Mouse (Mus musculus): Measurements from ENCODE around the gene Camp. TPM values are rescaled to one million over a fixed set of nuclear protein-coding genes. Genes with fewer than 3 reads are reported as not detected.

Camp gene
- total RNA-seq, 1 experiment: not detected

- H3K9ac ChIP-seq (ENCODE audit: insufficient read depth, low read depth, low read length, poor library complexity, severe bottlenecking): peak overlapping the region; percentile 90
- DNase-seq (ENCODE audit: low read depth, low spot score): no peak
- H3K9me3 ChIP-seq (ENCODE audit: control insufficient read depth, insufficient read depth, low read depth, low read length): no peaks in the 10 kb centered on the region
- H3K4me1 ChIP-seq (ENCODE audit: control insufficient read depth in 2 of 2, insufficient read depth in 2 of 2, low read length in 2 of 2, poor library complexity in 1 of 2): peaks cover 4 to 13% of the 10 kb centered on the region in 2 experiments; a peak in 2 of 4 replicates
- peak overlapping the region; percentile 45 for H3K27ac ChIP-seq (ENCODE audit: insufficient read depth, low read depth, low read length, poor library complexity, severe bottlenecking)
- H3K36me3 ChIP-seq (ENCODE audit: control insufficient read depth, insufficient read depth, low read length, poor library complexity, severe bottlenecking): peaks cover 24% of the 10 kb centered on the region
- TF ChIP-seq MAFK (IDR thresholded peaks at IDR 0.05; ENCODE audit: insufficient read depth, low read depth, low read length) (no peak), ZC3H11A (IDR thresholded peaks at IDR 0.05; ENCODE audit: borderline replicate concordance, low read depth, low read length) (no peak), CHD2 (IDR thresholded peaks at IDR 0.05; ENCODE audit: low read depth, low read length) (no peak), HCFC1 (IDR thresholded peaks at IDR 0.05; ENCODE audit: borderline replicate concordance, insufficient read depth, low read length) (no peak; the same call in 1 of the 2 replicates), ZNF384 (IDR thresholded peaks at IDR 0.05; ENCODE audit: low read depth, low read length) (no peak)
- peak overlapping the region; percentile 83 to 99 for H3K4me3 ChIP-seq (ENCODE audit: insufficient read depth in 1 of 2, low read depth in 1 of 2, low read length in 2 of 2, poor library complexity in 1 of 2, severe bottlenecking in 1 of 2)
- in situ Hi-C loops (cut with MboI; ENCODE audit: low sequenced_read_pairs in 2 of 2, unreplicated experiment in 2 of 2): loop anchor here in 1 of 2 experiments (25.0 kb wide), 1 partner anchor 211 kb away; no protein-coding TSS in a partner anchor
Observed at GRCm38 (mm10) chr9:109875695-109876601, 26.5 kb upstream of the Camp start.

GRCm38 (mm10) chr9:109874797-109875691 lies 25.6 kb upstream of the Camp start, which contains the start of gene Cdc25a:
TSS of gene Cdc25a (plus strand) at chr9:109875579.
- no peaks in the 10 kb centered on the region for H3K9me3 ChIP-seq (ENCODE audit: control insufficient read depth, insufficient read depth, low read depth, low read length)
- DNase-seq (ENCODE audit: low read depth, low spot score): peak; percentile 98
- H3K4me1 ChIP-seq (ENCODE audit: control insufficient read depth in 2 of 2, insufficient read depth in 2 of 2, low read length in 2 of 2, poor library complexity in 1 of 2): peaks cover 4 to 14% of the 10 kb centered on the region in 2 experiments; a peak in 2 of 4 replicates
- H3K9ac ChIP-seq (ENCODE audit: insufficient read depth, low read depth, low read length, poor library complexity, severe bottlenecking): peak within 1 kb of the TSS; percentile 90
- peaks cover 20% of the 10 kb centered on the region for H3K36me3 ChIP-seq (ENCODE audit: control insufficient read depth, insufficient read depth, low read length, poor library complexity, severe bottlenecking)
- in situ Hi-C loops (cut with MboI; ENCODE audit: low sequenced_read_pairs in 2 of 2, unreplicated experiment in 2 of 2): loop anchor here in 1 of 2 experiments (25.0 kb wide), 1 partner anchor 212 kb away; no protein-coding TSS in a partner anchor
- H3K27ac ChIP-seq (ENCODE audit: insufficient read depth, low read depth, low read length, poor library complexity, severe bottlenecking): peak within 1 kb of the TSS; percentile 45
- peak within 1 kb of the TSS; percentile 83 to 99 for H3K4me3 ChIP-seq (ENCODE audit: insufficient read depth in 1 of 2, low read depth in 1 of 2, low read length in 2 of 2, poor library complexity in 1 of 2, severe bottlenecking in 1 of 2)
- TF ChIP-seq ZNF384 (IDR thresholded peaks at IDR 0.05; ENCODE audit: low read depth, low read length) (peak; percentile 98), CHD2 (IDR thresholded peaks at IDR 0.05; ENCODE audit: low read depth, low read length) (no peak; the same call in 1 of the 2 replicates), HCFC1 (IDR thresholded peaks at IDR 0.05; ENCODE audit: borderline replicate concordance, insufficient read depth, low read length) (peak; percentile 96), MAFK (IDR thresholded peaks at IDR 0.05; ENCODE audit: insufficient read depth, low read depth, low read length) (peak; percentile 40; the same call in 1 of the 2 replicates), ZC3H11A (IDR thresholded peaks at IDR 0.05; ENCODE audit: borderline replicate concordance, low read depth, low read length) (no peak)

- Histone ChIP-seq H3K9ac (ENCODE audit: insufficient read depth, low read depth, low read length, poor library complexity, severe bottlenecking) (no peak overlapping the region), H3K27ac (ENCODE audit: insufficient read depth, low read depth, low read length, poor library complexity, severe bottlenecking) (no peak overlapping the region; the same call in 1 of the 2 replicates)
- in situ Hi-C loops (cut with MboI; ENCODE audit: low sequenced_read_pairs in 2 of 2, unreplicated experiment in 2 of 2): no loop called here
Observed at GRCm38 (mm10) chr9:109870983-109871572, 21.7 kb upstream of the Camp start.

GRCm38 (mm10) chr9:109866218-109866617 lies 16.8 kb upstream of the Camp start:
- no peak overlapping the region for H3K4me3 ChIP-seq (ENCODE audit: insufficient read depth in 1 of 2, low read depth in 1 of 2, low read length in 2 of 2, poor library complexity in 1 of 2, severe bottlenecking in 1 of 2)
- TF ChIP-seq ZC3H11A (IDR thresholded peaks at IDR 0.05; ENCODE audit: borderline replicate concordance, low read depth, low read length) (no peak), HCFC1 (IDR thresholded peaks at IDR 0.05; ENCODE audit: borderline replicate concordance, insufficient read depth, low read length) (no peak), CHD2 (IDR thresholded peaks at IDR 0.05; ENCODE audit: low read depth, low read length) (no peak), MAFK (IDR thresholded peaks at IDR 0.05; ENCODE audit: insufficient read depth, low read depth, low read length) (no peak), ZNF384 (IDR thresholded peaks at IDR 0.05; ENCODE audit: low read depth, low read length) (no peak)
- H3K4me1 ChIP-seq (ENCODE audit: control insufficient read depth in 2 of 2, insufficient read depth in 2 of 2, low read length in 2 of 2, poor library complexity in 1 of 2): peaks cover 3 to 5% of the 10 kb centered on the region in 2 experiments; a peak in 2 of 4 replicates
- no peak for DNase-seq (ENCODE audit: low read depth, low spot score)
- H3K9me3 ChIP-seq (ENCODE audit: control insufficient read depth, insufficient read depth, low read depth, low read length): no peaks in the 10 kb centered on the region
- in situ Hi-C loops (cut with MboI; ENCODE audit: low sequenced_read_pairs in 2 of 2, unreplicated experiment in 2 of 2): no loop called here
- no peak overlapping the region for H3K27ac ChIP-seq (ENCODE audit: insufficient read depth, low read depth, low read length, poor library complexity, severe bottlenecking)
- H3K9ac ChIP-seq (ENCODE audit: insufficient read depth, low read depth, low read length, poor library complexity, severe bottlenecking): no peak overlapping the region
- H3K36me3 ChIP-seq (ENCODE audit: control insufficient read depth, insufficient read depth, low read length, poor library complexity, severe bottlenecking): no peaks in the 10 kb centered on the region

More at GRCm38 (mm10) chr9:109870983-109871572, 21.7 kb upstream of the Camp start:
- Histone ChIP-seq H3K4me3 (ENCODE audit: insufficient read depth in 1 of 2, low read depth in 1 of 2, low read length in 2 of 2, poor library complexity in 1 of 2, severe bottlenecking in 1 of 2) (no peak overlapping the region; a peak in 1 of 4 replicates), H3K9me3 (ENCODE audit: control insufficient read depth, insufficient read depth, low read depth, low read length) (no peaks in the 10 kb centered on the region), H3K4me1 (ENCODE audit: control insufficient read depth in 2 of 2, insufficient read depth in 2 of 2, low read length in 2 of 2, poor library complexity in 1 of 2) (peaks cover 4 to 11% of the 10 kb centered on the region in 2 experiments; a peak in 2 of 4 replicates), H3K36me3 (ENCODE audit: control insufficient read depth, insufficient read depth, low read length, poor library complexity, severe bottlenecking) (no peaks in the 10 kb centered on the region)
- TF ChIP-seq ZNF384 (IDR thresholded peaks at IDR 0.05; ENCODE audit: low read depth, low read length) (no peak), HCFC1 (IDR thresholded peaks at IDR 0.05; ENCODE audit: borderline replicate concordance, insufficient read depth, low read length) (no peak), ZC3H11A (IDR thresholded peaks at IDR 0.05; ENCODE audit: borderline replicate concordance, low read depth, low read length) (no peak)
- no peak for DNase-seq (ENCODE audit: low read depth, low spot score)

Data from ES-E14 (cell line).